Mouse (Mus musculus) small intestine, adult 2 months (tissue): ENCODE data around the gene Clec2e. TPM values are rescaled to one million over a fixed set of nuclear protein-coding genes. Genes with fewer than 3 reads are reported as not detected.

Experiments
- H3K27ac ChIP-seq: fragments of 200-500 bp; 2 replicates; pipeline ENCODE4 v1.5.1; 2012; ENCODE audit warnings: low read depth, low read length, control low read depth, inconsistent platforms; ENCODE audit not compliant: insufficient read depth
- H3K27me3 ChIP-seq: fragments of 200-500 bp; 2 replicates; pipeline ENCODE4 v1.6.1; 2012; ENCODE audit warnings: mild to moderate bottlenecking, moderate library complexity, low read length, inconsistent platforms; ENCODE audit not compliant: control insufficient read depth, insufficient read depth
- H3K36me3 ChIP-seq: fragments of 200-500 bp; 2 replicates; pipeline ENCODE4 v1.6.1; 2012; ENCODE audit warnings: mild to moderate bottlenecking, low read length, control low read depth, inconsistent platforms; ENCODE audit not compliant: control insufficient read depth, insufficient read depth
- H3K4me1 ChIP-seq: fragments of 200-500 bp; 2 replicates; pipeline ENCODE4 v1.6.1; 2012; ENCODE audit warnings: low read length, inconsistent platforms, mixed read lengths; ENCODE audit not compliant: control insufficient read depth, insufficient read depth, insufficient read length
- H3K4me3 ChIP-seq: fragments of 200-500 bp; 2 replicates; pipeline ENCODE4 v1.5.1; 2012; ENCODE audit warnings: low read depth, mild to moderate bottlenecking, control low read depth, inconsistent platforms, low read length, moderate library complexity
- CTCF ChIP-seq: fragments of 200-500 bp; IDR thresholded peaks from 2 replicates; pipeline ENCODE4 v1.5.1; 2012; ENCODE audit warnings: low read depth, mild to moderate bottlenecking, control low read depth, inconsistent platforms, low read length, moderate library complexity, mixed read lengths; ENCODE audit not compliant: insufficient replicate concordance, insufficient read length; ENCODE audit errors: extremely low read depth
- POLR2A ChIP-seq: fragments of 200-500 bp; IDR thresholded peaks from 2 replicates; pipeline ENCODE4 v1.6.1; 2012; ENCODE audit warnings: low read depth, mild to moderate bottlenecking, control low read depth, inconsistent platforms, low read length, moderate library complexity
- polyA plus RNA-seq: library from polyadenylated mRNA; depleted of rRNA; stranded (reverse); fragments of >200 nt; gene quantifications from 2 replicates; pipeline ENCODE4 v1.2.3, GENCODE M21; 2012; rRNA removed

Gene Clec2e
- polyA plus RNA-seq, 1 experiment, result 25.9 TPM

DNA sequence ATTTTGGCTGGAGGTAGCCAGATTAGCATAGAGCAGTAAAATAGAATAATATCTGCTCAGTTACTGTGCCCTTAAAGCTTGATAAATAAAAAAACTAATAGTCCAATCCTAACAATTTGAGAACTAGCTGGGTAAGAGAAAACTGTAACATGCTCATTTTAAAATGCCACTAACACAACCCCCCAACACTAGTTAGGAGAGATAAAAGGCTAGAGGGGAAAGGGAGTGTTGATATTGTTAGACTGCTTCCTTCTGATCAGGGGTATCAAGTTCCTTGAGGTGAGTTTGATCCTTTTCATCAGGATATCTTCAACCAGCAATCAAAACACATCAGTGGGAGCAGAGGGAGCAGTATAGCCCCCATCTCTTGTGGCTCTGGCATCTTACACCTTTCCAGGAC, 58.2 kb downstream of the Clec2e start:
- no peaks in the 10 kb centered on the region for H3K27me3 ChIP-seq
- H3K4me1 ChIP-seq, result no peaks in the 10 kb centered on the region
- no peak overlapping the region for H3K27ac ChIP-seq
- TF ChIP-seq CTCF (no peak), POLR2A (no peak)
- no peaks in the 10 kb centered on the region for H3K36me3 ChIP-seq
- no peak overlapping the region for H3K4me3 ChIP-seq

Other genes starting within 250 kb of the Clec2e start
- 0.03 TPM in 1 of 2 replicates, not detected in the other for gene Clec2i, start 213.3 kb downstream of the Clec2e start, polyA plus RNA-seq
- gene BC035044, start 209.8 kb downstream of the Clec2e start, polyA plus RNA-seq, result 0.52 and 0.74 TPM in 2 replicates
- gene Clec2g, start 166.5 kb downstream of the Clec2e start, polyA plus RNA-seq, result not detected in 2 replicates
- gene Klrb1f, start 55.0 kb downstream of the Clec2e start, polyA plus RNA-seq, result 0.33 TPM in 1 of 2 replicates, not detected in the other
- 15.4 and 20.9 TPM in 2 replicates for gene Clec2d, start 79.7 kb upstream of the Clec2e start, polyA plus RNA-seq
- 0.25 TPM in 1 of 2 replicates, not detected in the other for gene Cd69, start 174.5 kb upstream of the Clec2e start, polyA plus RNA-seq
- gene 4922502D21Rik, start 230.9 kb upstream of the Clec2e start, polyA plus RNA-seq, result not detected in 2 replicates
- gene Clec12a, start 241.8 kb upstream of the Clec2e start, polyA plus RNA-seq, result 0.13 and 0.14 TPM in 2 replicates